Mouse (Mus musculus) hindlimb bud, embryonic 11.5 days (tissue): ENCODE data around the gene Farp1.

Source experiments
- DNase-seq: peaks from one replicate; pipeline ENCODE4 v3.0.0-alpha.2; 2012; ENCODE audit warnings: low read depth, low spot score; ENCODE audit errors: extremely low spot score

Gene Farp1

DNA sequence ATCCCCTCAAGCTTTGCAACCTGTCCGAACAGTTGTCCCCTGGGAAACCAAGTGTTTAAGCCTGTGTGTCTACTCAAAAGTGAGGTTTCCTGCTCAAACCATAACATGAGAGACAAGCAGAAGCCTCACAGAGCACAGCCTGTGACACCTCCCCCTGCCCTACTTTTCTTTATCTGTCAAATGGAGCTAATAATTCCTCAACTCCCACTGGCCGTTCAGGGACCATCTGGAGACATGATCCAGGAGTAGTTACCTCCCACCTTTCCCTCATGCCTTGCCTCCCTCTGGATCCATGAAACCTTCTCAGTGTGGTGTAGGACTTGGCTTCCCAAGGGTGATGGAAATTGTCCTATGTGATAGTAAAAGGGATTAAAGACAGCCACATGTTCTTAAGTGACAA, 109.5 kb downstream of the Farp1 start:
- no peak for DNase-seq

DNA sequence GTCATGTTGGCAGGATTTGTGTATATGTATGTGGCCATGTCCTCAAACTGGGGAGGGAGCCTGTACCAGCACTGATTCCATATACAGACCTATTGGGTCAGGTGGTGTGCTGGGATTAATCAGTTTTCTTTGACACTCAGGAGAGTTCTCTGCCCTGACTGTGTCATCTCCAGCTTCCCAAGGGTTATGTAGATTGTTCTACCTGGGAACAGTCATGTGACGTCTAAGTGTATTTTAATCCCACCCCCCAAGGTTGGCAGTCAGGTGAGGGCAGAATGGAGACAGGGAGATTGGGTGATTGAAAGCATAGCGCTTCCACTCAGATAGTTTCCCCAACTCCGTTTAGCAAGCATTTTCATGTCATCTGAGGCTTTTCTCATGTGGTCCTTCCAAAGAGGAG, 110.3 kb downstream of the Farp1 start:
- DNase-seq, result no peak

DNA sequence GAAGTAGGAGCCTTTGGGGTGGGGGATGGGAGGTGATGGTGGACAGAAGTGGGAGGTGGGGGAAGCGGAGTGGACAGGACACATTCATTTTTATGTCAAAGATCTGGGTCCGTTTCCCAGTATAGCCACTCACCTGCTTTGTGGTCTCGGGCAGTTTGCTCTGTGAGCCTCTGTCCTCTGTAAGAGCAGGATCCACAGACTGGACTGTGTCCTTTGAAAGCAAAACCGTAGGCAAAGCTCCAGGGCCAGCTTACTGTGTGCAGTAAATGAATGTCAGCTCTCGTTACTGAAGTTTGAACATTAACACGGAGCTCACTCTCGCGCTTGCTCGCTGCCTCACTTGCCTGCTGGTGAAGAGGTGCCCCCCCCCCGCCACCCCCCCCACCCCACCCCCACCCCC, 110.7 kb downstream of the Farp1 start:
- DNase-seq, result no peak

- no peak for DNase-seq
Observed at GRCm38 (mm10) chr14:121146213-121146612, 111.2 kb downstream of the Farp1 start.

GRCm38 (mm10) chr14:121147026-121147425, 112.0 kb downstream of the Farp1 start:
- no peak for DNase-seq

DNA sequence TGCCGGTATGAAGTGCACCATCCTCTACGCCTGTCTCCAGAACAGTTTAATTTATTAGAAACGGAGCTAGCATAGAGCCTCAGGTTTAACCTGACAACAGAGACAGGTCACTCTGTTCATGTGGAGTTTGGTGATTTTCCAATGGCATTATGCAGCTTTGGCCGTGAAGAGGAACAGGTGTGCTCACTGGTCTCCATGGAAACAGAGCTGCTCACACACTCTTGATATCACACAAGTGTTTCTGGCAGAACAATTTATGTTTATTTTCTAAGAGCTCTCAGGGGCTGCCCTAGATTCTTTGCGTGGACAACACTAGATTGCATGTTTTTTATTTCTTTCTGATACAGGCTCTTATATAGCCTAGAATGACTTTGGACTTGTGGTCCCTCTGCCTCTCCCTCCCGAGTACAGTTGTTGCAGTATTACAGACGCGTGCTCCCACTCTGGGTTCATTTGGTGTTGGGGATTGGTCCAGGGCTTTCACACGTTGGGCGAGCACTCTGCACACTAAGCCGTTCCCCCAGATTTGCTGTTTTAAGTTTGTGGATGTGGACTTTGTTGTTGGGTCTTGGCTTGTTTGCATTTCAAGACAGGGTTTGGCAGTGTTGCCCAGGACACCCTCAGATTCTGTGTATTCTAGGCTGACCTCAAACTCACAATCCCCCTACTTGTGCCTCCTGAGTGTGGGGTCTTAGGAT, 113.2 kb downstream of the Farp1 start:
- no peak for DNase-seq

DNA sequence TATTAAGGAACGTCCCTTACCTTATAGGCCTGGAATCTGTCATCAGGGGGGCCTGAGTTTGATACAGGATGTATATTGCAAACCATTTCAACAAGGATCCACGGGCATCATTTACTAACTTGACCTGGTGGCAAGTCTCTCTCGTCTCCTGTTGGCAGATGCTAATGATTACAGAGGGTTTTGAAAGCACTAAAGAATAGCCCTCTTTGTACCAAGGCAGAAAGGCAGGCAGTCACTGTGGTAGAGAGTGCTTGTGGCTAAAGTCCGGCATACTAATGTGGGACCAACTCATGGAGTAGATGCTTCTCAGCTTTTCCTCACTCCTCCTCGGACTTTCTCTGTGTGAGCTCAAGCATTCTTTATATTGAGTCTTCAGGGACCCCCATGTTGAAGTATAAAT, 115.0 kb downstream of the Farp1 start:
- DNase-seq, result no peak

DNA sequence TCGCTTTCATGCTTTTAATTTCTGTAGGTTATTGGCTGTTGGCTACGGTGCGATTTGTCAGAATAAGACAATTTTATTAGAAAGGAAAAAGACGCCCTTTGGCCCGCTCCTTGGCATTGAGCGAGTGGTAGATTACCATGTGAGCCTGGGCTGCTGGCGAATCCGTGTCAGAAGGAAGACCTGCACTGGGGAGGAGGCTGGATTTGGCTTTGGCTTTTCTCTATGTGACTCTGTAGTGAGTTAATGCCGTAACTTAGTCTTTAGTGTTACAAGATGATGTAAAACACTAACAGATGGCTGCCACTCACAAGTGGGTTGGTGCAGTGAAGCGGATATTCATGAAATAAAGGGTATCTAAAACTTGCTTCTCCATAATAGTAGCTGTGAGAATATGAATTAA, 116.8 kb downstream of the Farp1 start:
- DNase-seq, result no peak

GRCm38 (mm10) chr14:121152771-121153170, 117.8 kb downstream of the Farp1 start:
- DNase-seq, result no peak

DNA sequence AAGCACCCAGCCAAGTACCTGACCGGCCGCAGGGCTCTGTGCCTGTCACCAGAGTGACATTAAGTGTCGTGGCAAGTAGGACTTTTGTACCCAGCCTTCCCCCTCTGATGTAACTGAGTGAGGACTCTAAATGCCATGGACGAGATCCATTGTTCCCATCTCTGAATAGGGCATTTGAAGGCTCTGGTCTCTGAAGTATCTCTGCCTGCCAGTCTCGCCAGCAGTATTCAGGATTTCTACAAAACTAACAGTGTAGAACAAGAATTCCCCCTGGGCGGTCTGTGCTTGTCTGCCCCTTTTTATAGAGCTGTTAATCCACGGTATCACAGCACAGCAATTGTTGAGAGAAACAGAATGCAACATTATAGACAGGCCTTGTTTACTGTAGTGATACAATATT, 118.3 kb downstream of the Farp1 start:
- no peak for DNase-seq

DNA sequence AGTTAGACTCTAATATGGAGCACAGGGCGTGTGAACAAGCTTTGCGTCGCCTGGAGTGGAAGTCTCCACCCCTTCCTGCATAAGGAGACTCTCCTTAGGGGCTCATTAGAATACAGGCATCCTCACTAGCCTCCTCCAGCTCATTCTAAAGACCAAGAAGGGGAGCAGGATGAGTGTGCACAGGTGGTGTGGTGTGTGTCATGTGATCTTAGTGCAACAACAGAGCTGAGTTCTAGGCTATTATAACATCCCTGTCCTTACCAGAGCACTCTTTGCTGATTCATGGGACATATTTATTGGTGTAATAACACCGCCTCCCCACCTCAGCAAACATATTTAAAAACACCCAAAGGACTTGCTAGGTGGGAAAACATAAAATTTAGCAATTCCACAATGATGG, 120.2 kb downstream of the Farp1 start:
- no peak for DNase-seq

DNA sequence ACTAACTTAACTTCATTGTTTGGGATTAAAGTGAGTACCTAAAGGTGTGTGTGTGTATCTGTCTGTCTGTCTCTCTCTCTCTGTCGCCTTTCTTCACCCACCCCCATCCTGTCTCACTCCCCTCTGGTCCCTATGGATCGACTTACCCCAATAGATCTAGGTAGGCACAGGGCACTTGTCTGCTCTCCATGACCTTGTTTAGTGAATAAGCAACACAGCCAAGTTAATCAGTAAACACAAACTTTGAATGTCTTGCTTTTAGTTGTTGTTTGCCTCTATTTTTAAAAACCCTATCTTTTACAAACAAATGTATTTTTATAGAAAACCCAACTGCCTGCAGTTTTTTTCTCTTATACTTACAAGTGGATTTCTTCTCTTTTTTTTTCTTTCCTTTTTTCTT, 123.6 kb downstream of the Farp1 start:
- DNase-seq, result no peak

DNA sequence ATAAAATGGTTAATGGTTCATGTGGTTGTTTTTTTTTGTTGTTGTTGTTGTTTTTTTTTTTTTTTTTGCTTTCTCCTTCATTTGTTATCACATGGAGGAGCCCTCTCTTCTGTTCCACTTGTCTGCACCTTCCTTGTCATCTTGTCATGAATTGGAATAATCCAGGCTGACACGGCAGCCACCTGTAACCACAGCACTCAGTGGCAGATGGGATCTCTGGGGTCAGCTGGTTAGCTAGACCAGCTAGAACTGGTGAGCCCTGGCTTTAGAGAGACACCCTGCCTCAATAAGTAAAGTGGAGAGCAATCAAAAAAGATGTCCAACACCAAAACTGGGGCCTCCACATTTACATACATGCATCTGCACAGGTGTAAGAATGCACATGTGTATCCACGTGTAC, 127.8 kb downstream of the Farp1 start:
- no peak for DNase-seq

- DNase-seq, result no peak
Observed at GRCm38 (mm10) chr14:121164866-121165265, 129.9 kb downstream of the Farp1 start.

DNA sequence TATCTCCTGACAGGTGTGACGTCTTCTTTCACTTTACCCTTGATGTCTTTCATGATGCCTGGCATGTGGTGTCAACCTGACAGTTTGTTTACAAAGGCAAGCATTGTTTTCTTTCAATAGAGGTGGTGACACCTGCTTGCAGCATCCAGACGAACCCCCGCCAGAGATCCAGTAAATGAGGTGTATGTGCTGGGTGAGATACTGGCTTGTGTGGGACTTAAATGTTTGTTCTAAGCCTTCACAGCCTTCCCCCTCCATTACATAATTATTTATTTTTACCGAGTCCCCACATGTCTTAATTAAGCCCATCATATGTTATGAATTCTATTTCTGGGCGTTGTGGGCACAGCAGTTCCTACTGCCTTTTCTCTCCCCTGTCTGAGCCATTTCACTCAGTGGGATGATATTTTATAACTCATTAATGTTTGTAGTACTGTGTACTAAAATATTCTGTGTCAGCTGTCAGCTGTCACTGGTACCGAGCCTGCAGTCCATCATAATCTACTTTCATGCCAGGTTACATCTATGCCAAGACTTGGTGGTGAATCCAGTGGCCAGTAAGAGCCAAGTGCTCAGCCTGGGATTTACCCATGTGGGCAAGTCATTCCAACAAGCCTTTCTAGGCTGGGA, 130.5 kb downstream of the Farp1 start:
- DNase-seq, result no peak

- DNase-seq, result no peak
Observed at GRCm38 (mm10) chr14:121166038-121166436, 131.0 kb downstream of the Farp1 start.

DNA sequence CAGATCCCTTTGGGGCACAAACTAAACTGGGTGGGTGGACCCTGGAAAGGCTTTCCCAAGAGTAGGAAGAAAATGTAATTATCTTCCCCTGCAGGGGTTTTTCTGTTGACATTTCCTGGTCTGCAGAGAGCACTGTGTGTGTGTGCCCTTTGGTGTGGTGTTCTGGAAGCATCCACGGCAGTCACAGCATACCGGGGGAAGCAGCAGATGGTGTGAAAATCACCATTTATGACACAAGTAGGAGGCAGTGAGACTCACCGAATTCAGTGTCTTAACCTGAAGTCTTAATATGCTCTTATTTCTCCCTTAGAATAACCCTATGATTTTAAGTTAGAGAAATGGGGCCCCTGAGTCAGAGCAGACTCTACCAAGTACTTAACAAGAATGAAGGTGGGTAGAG, 133.7 kb downstream of the Farp1 start:
- no peak for DNase-seq

GRCm38 (mm10) chr14:121170321-121170720, 135.3 kb downstream of the Farp1 start:
- DNase-seq, result no peak

GRCm38 (mm10) chr14:121172065-121173036, 137.4 kb downstream of the Farp1 start:
- DNase-seq, result peak; percentile 39

- DNase-seq, result no peak
Observed at GRCm38 (mm10) chr14:121175385-121175784, 140.4 kb downstream of the Farp1 start.

DNA sequence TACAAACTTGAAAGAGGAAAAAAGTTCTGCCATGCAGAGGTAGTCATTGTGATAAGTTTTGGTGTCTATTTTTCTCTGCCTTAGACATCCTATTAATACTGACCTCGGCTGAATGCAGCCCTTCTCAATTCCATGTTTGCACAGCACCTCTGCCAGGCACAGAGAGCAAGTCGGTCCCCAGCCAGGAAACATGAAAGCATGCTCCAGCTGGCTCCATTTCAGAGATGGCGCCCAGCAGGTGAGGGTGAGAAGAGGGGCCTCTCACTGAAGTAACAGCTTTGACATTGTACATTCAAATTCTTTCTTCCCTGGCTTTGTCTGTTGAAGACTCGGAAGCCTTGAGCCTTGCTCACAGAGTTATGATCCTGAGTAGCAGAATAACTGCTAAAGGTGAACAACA, 140.9 kb downstream of the Farp1 start:
- DNase-seq, result no peak

DNA sequence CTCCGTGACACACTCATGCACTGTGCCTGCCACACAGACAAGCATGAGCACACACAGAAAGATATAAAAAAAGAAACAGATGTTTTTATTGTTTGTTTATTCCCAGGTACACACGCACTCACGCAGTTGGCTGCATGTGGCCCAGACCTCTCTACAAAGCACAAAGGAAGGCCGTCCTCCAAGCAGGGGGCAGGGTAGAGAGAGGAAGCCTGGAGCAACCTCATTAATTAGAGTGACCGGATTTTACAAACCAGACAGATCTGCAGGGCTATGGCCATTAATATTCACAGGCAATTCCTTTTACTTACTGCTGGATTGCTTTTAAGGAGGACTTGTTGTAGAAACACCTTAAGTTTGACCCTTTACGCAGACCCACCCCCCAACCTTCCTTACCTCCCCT, 142.9 kb downstream of the Farp1 start:
- DNase-seq, result no peak
